8 mouse cellular contexts compared by ENCODE assay signal in genomic region chr2:73893473-73894270, GRCm38 (mm10). TPM values are rescaled to one million over a fixed set of nuclear protein-coding genes. Genes with fewer than 3 reads are reported as not detected.
DNase-seq lines count a peak whose midpoint lies in the region; ATAC-seq and TF ChIP-seq lines count a peak whose summit lies in the region.

No protein-coding gene starts in this region.

- H3K36me3 ChIP-seq in hindbrain, postnatal 0 days (ENCODE audit: insufficient read depth, low read length): no peaks in the 10 kb centered on the region
- H3K36me3 ChIP-seq in myocyte (ENCODE audit: control insufficient read depth, insufficient read depth): no peaks in the 10 kb centered on the region

- peak overlapping the region; percentile 74 for H3K4me3 ChIP-seq in hindbrain, postnatal 0 days (ENCODE audit: low read length)
- peak overlapping the region; percentile 91 for H3K4me3 ChIP-seq in myocyte

- TF ChIP-seq POLR2A in myocyte (IDR thresholded peaks at IDR 0.05; ENCODE audit: insufficient read length, low read depth): no peak

- H3K27ac ChIP-seq in hindbrain, postnatal 0 days: peak overlapping the region; percentile 85

- H3K9me3 ChIP-seq in hindbrain, postnatal 0 days (ENCODE audit: low read length): no peaks in the 10 kb centered on the region

- H3K4me1 ChIP-seq in hindbrain, postnatal 0 days (ENCODE audit: insufficient read depth, low read length): 0 out of 2 replicates have a peak, but pooled peaks cover 3% of the 10 kb centered on the region

- TF ChIP-seq CTCF in hindbrain, postnatal 0 days (IDR thresholded peaks at IDR 0.05; ENCODE audit: low read depth): no peak

- peak overlapping the region; percentile 97 for H3ac ChIP-seq in myocyte (ENCODE audit: control insufficient read depth, insufficient read length)

- no peak for ATAC-seq in hindbrain, postnatal 0 days
- no peak for ATAC-seq in activated CD4-positive, CD25-positive, alpha-beta regulatory T cell, adult 4 months

- WGBS in hindbrain, postnatal 0 days: 61% methylated on average over 22 of the region's 22 CpGs

- peaks cover 36% of the 10 kb centered on the region for H3K79me2 ChIP-seq in myocyte (ENCODE audit: control insufficient read depth, insufficient read depth)

- no peaks in the 10 kb centered on the region for H3K27me3 ChIP-seq in hindbrain, postnatal 0 days (ENCODE audit: insufficient read depth, low read length)
- no peaks in the 10 kb centered on the region for H3K27me3 ChIP-seq in myocyte (ENCODE audit: control insufficient read depth, insufficient read depth, insufficient read length)

- H3K9ac ChIP-seq in hindbrain, postnatal 0 days (replicated peaks; ENCODE audit: low read length): peak overlapping the region; percentile 65

- peak overlapping the region; percentile 57 for H3K4me2 ChIP-seq in hindbrain, postnatal 0 days (ENCODE audit: low read depth, low read length)
- H3K4me2 ChIP-seq in myocyte (ENCODE audit: low read depth): peak overlapping the region; percentile 87

- DNase-seq in frontal cortex, adult 2 months (ENCODE audit: extremely low spot score in 1 of 2, low spot score in 1 of 2): peak; percentile 23 to 61
- no peak for DNase-seq in frontal cortex, postnatal 25 days (ENCODE audit: low spot score in 2 of 2)
- peak; percentile 18 for DNase-seq in thymus, postnatal 4 days
- DNase-seq in thymus, adult 18-20 months: no peak
- peak; percentile 15 for DNase-seq in hindbrain, postnatal 0 days (ENCODE audit: low spot score)
- no peak for DNase-seq in lung, postnatal 10 days

TF ChIP-seq in myocyte, 11 proteins besides CTCF, POLR2A, EP300 and RAD21:
- TF ChIP-seq REST (IDR thresholded peaks at IDR 0.05; ENCODE audit: insufficient read depth, insufficient read length) (no peak), TCF3 (IDR thresholded peaks at IDR 0.05; ENCODE audit: insufficient read length, low read depth) (no peak), CEBPB (IDR thresholded peaks at IDR 0.05; ENCODE audit: insufficient read depth, poor library complexity, severe bottlenecking) (no peak), SRF (IDR thresholded peaks at IDR 0.05; ENCODE audit: control insufficient read depth, insufficient read length, low read depth) (no peak), E2F4 (IDR thresholded peaks at IDR 0.05; ENCODE audit: insufficient read depth) (no peak), MYOG (IDR thresholded peaks at IDR 0.05; ENCODE audit: control insufficient read depth in 1 of 3, insufficient read depth in 1 of 3, insufficient read length in 2 of 3, low read depth in 2 of 3) (no peak), MYOD1 (IDR thresholded peaks at IDR 0.05; ENCODE audit: control insufficient read depth in 1 of 3, insufficient read length in 2 of 3, low read depth in 2 of 3) (no peak), TCF12 (IDR thresholded peaks at IDR 0.05; ENCODE audit: insufficient read depth, poor library complexity, severe bottlenecking) (no peak), MAX (IDR thresholded peaks at IDR 0.05; ENCODE audit: low read depth) (no peak), USF1 (IDR thresholded peaks at IDR 0.05; ENCODE audit: low read depth) (no peak), POLR2AphosphoS2 (IDR thresholded peaks at IDR 0.05; ENCODE audit: insufficient read length, low read depth) (no peak)
TF ChIP-seq in myocyte: peak in this region for 0.

RNA-seq across cellular contexts. Expression of gene Atf2, which starts 1.2 kb away (rescaled TPM):
- polyA plus RNA-seq in frontal cortex, adult 2 months (2012; rRNA removed): 54.5 and 56.0 TPM in 2 replicates
- total RNA-seq in hindbrain, postnatal 0 days (2014; rRNA removed): 67.2 and 78.9 TPM in 2 replicates
- 82.2 and 87.7 TPM in 2 replicates for polyA plus RNA-seq in hindbrain, postnatal 0 days (2015; fragmentation: Nextera tagmentation; extraction: Ambion mirVana)
- 8.6 TPM for polyA plus RNA-seq in myocyte (2012; fragmentation: generic; extraction: Trizol)
- polyA plus RNA-seq in activated CD4-positive, CD25-positive, alpha-beta regulatory T cell, adult 4 months (2017; shearing (Covaris generic)): 10 to 100 TPM; 54.2 to 54.4 TPM

RNA-seq across cellular contexts. Expression of gene Atp5g3, which starts 17.5 kb away (rescaled TPM):
- 714 and 718 TPM in 2 replicates for polyA plus RNA-seq in frontal cortex, adult 2 months (2012; rRNA removed)
- 311 and 381 TPM in 2 replicates for total RNA-seq in hindbrain, postnatal 0 days (2014; rRNA removed)
- 1,557 and 1,586 TPM in 2 replicates for polyA plus RNA-seq in hindbrain, postnatal 0 days (2015; fragmentation: Nextera tagmentation; extraction: Ambion mirVana)
- 1,861 TPM for polyA plus RNA-seq in myocyte (2012; fragmentation: generic; extraction: Trizol)
- polyA plus RNA-seq in activated CD4-positive, CD25-positive, alpha-beta regulatory T cell, adult 4 months (2017; shearing (Covaris generic)): 100 to 1,000 TPM; 453 to 464 TPM

Comparison
In these comparisons a context has a peak if more than half of its experiments do, and no peak if none do; other contexts are left out.
1. DNase-seq: peak in frontal cortex, adult 2 months (2 of 2), thymus, postnatal 4 days (single experiment) and hindbrain, postnatal 0 days (single experiment); none in frontal cortex, postnatal 25 days (0 of 2), thymus, adult 18-20 months (0 of 2) and lung, postnatal 10 days (single experiment).